Mouse (Mus musculus) midbrain, embryonic 14.5 days (tissue): ENCODE measurements around the gene Tmod1. TPM values are rescaled to one million over a fixed set of nuclear protein-coding genes. Genes with fewer than 3 reads are reported as not detected.

Experiments used
- ATAC-seq: fragments of 200-750 bp; cut with Nextera tagmentation; 2 replicates; pipeline ENCODE4 v1.8.0; 2017; ENCODE audit warnings: moderate number of reproducible peaks, moderate library complexity; ENCODE audit not compliant: low FRiP score, low TSS enrichment
- DNase-seq: peaks from one replicate; pipeline ENCODE4 v3.0.0-alpha.2; 2015
- H3K27ac ChIP-seq: fragments of 300-500 bp; sonication (generic); replicated peaks from 2 replicates; pipeline ENCODE4 v1.5.1; 2014; ENCODE audit warnings: mild to moderate bottlenecking, low read depth, low read length, moderate library complexity
- H3K27me3 ChIP-seq: fragments of 300-500 bp; sonication (generic); 2 replicates; pipeline ENCODE4 v1.6.1; 2014; ENCODE audit warnings: low read length, control low read depth, mixed read lengths; ENCODE audit not compliant: control insufficient read depth, insufficient read depth
- H3K36me3 ChIP-seq: fragments of 300-500 bp; sonication (generic); 2 replicates; pipeline ENCODE4 v1.6.1; 2014; ENCODE audit warnings: low read length, control low read depth; ENCODE audit not compliant: control insufficient read depth, insufficient read depth
- H3K4me1 ChIP-seq: fragments of 300-500 bp; sonication (generic); 2 replicates; pipeline ENCODE4 v1.6.1; 2014; ENCODE audit warnings: mild to moderate bottlenecking, antibody characterized with exemption, low read length, control low read depth; ENCODE audit not compliant: control insufficient read depth, insufficient read depth
- H3K4me2 ChIP-seq: fragments of 300-500 bp; sonication (generic); 2 replicates; pipeline ENCODE4 v1.6.1; 2014; ENCODE audit warnings: mild to moderate bottlenecking, low read length, moderate library complexity
- H3K4me3 ChIP-seq: fragments of 300-500 bp; sonication (generic); replicated peaks from 2 replicates; pipeline ENCODE4 v1.5.1; 2014; ENCODE audit warnings: low read depth, low read length
- H3K9ac ChIP-seq: fragments of 300-500 bp; sonication (generic); replicated peaks from 2 replicates; pipeline ENCODE4 v1.6.1; 2014; ENCODE audit warnings: mild to moderate bottlenecking, low read length, moderate library complexity
- H3K9me3 ChIP-seq: fragments of 300-500 bp; sonication (generic); 2 replicates; pipeline ENCODE4 v1.6.1; 2016; ENCODE audit warnings: low read length, control low read depth, mixed read lengths; ENCODE audit not compliant: control insufficient read depth
- WGBS: fragments of 180-500 bp; shearing (Covaris S2); extraction: QIAGEN DNeasy Blood & Tissue Kit; methylation state at CpG from one replicate; pipeline ENCODE4 v1.1.7; 2014; 5-methylcytosine and 5-hydroxymethylcytosine counted together
- polyA plus RNA-seq: library from polyadenylated mRNA; unstranded; fragments of >200 nt; fragmentation: Nextera tagmentation; extraction: Ambion mirVana; gene quantifications from 2 replicates; pipeline ENCODE4 v1.2.1, GENCODE M21; 2014

The Tmod1 gene
- polyA plus RNA-seq, 1 experiment from 2014 or later: 0.76 TPM

DNA sequence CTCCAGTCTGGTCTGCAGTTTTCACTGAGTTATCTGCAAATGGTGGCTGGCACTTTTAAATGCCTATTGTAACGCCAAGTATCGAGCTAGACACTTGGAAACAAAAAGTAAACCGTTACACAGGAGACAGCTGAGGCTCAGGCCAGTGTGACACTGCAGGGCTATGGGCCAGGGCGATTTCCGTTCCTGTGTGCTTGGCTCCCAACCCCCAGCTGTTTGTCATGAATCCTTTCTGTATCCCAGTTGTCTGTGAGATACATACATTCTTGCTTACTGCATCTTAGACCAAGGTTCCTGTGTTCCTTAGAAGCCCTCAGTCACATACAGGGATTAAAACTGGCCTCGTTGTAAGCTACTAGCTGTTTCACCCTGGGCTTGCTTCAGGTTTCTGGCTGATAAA is 10.5 kb upstream of the Tmod1 start:
- 74% methylated on average over 6 of the region's 6 CpGs for WGBS
- Histone ChIP-seq H3K4me1 (no peaks in the 10 kb centered on the region), H3K9me3 (no peaks in the 10 kb centered on the region), H3K4me3 (no peak overlapping the region), H3K36me3 (no peaks in the 10 kb centered on the region), H3K4me2 (no peak overlapping the region), H3K27ac (no peak overlapping the region), H3K9ac (no peak overlapping the region), H3K27me3 (no peaks in the 10 kb centered on the region)
- ATAC-seq (no peak), DNase-seq (no peak)

- ATAC-seq: no peak
- Histone ChIP-seq H3K4me2 (no peak overlapping the region), H3K9ac (no peak overlapping the region), H3K9me3 (no peaks in the 10 kb centered on the region), H3K4me3 (no peak overlapping the region), H3K27me3 (no peaks in the 10 kb centered on the region), H3K36me3 (no peaks in the 10 kb centered on the region), H3K4me1 (no peaks in the 10 kb centered on the region), H3K27ac (no peak overlapping the region)
- no peak for DNase-seq
- 94% methylated on average over 4 of the region's 4 CpGs for WGBS
These were observed 10.0 kb upstream of the Tmod1 start for GRCm38 (mm10) chr4:46028781-46029180.

GRCm38 (mm10) chr4:46029552-46029951 is 9.2 kb upstream of the Tmod1 start:
- Histone ChIP-seq H3K27ac (no peak overlapping the region), H3K36me3 (no peaks in the 10 kb centered on the region), H3K9me3 (no peaks in the 10 kb centered on the region), H3K4me1 (no peaks in the 10 kb centered on the region), H3K4me3 (no peak overlapping the region), H3K9ac (no peak overlapping the region), H3K4me2 (no peak overlapping the region), H3K27me3 (no peaks in the 10 kb centered on the region)
- DNase-seq (peak; percentile 61), ATAC-seq (no peak)
- 59% methylated on average over 9 of the region's 9 CpGs for WGBS

GRCm38 (mm10) chr4:46032448-46032847 is 6.3 kb upstream of the Tmod1 start:
- H3K4me3 ChIP-seq: no peak overlapping the region
- H3K27ac ChIP-seq: no peak overlapping the region
- no peak for DNase-seq
- peaks cover 2% of the 10 kb centered on the region; the same call in 1 of the 2 replicates for H3K27me3 ChIP-seq
- no peak for ATAC-seq
- no peaks in the 10 kb centered on the region for H3K4me1 ChIP-seq
- 68% methylated on average over 9 of the region's 9 CpGs for WGBS
- no peak overlapping the region for H3K4me2 ChIP-seq
- H3K36me3 ChIP-seq: no peaks in the 10 kb centered on the region
- no peak overlapping the region for H3K9ac ChIP-seq
- H3K9me3 ChIP-seq: no peaks in the 10 kb centered on the region

GRCm38 (mm10) chr4:46033197-46033596 is 5.5 kb upstream of the Tmod1 start:
- Histone ChIP-seq H3K9ac (no peak overlapping the region), H3K27ac (no peak overlapping the region), H3K4me2 (no peak overlapping the region), H3K9me3 (no peaks in the 10 kb centered on the region), H3K4me1 (no peaks in the 10 kb centered on the region), H3K36me3 (no peaks in the 10 kb centered on the region), H3K27me3 (peaks cover 10% of the 10 kb centered on the region; the same call in 1 of the 2 replicates), H3K4me3 (no peak overlapping the region)
- WGBS: 91% methylated on average over 2 of the region's 2 CpGs
- no peak for DNase-seq
- ATAC-seq: no peak

DNA sequence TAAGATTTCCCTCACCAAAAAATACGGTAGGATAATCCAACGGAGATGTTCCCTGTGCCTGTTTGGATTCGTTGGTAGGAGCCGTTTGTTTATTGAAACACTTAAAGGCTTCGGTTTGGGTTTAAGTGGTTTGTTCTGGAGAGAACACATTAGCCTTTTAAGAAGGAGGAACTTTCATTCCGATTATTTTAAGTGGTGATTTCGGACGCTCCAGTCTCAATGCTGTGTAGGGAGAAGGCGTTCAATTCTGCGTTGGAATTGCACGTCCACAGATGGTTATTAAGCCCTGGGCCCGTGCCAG is 194 bp upstream of the Tmod1 start:
- Histone ChIP-seq H3K9me3 (no peaks in the 10 kb centered on the region), H3K27me3 (peaks cover 33% of the 10 kb centered on the region), H3K36me3 (no peaks in the 10 kb centered on the region), H3K4me2 (peak overlapping the region; percentile 98), H3K4me3 (peak overlapping the region; percentile 50), H3K9ac (peak overlapping the region; percentile 55; the same call in 1 of the 2 replicates), H3K4me1 (peaks cover 15% of the 10 kb centered on the region), H3K27ac (no peak overlapping the region)
- ATAC-seq: no peak
- 10% methylated on average over 12 of the region's 12 CpGs for WGBS
- no peak for DNase-seq

DNA sequence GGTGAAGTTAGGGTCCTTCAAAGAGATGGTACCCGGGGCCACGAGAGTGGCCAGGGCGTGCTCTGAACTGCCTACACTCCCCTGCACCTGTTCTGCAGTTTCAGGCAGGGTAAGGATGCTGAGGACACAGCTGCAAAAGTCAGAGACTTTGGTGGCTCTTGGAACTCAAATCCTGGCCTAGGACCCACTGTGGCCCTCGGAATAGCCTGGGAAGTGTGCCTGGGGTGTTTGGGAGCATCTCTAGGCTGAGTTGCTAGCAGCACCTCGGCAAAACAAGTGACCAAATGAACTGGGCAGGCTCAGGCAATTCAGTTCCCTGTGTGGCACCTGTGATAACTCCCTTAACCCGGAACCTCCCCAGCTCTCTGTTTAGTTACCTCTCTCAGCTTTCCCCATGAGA is 1.2 kb downstream of the Tmod1 start:
- 17% methylated on average over 6 of the region's 6 CpGs for WGBS
- H3K4me3 ChIP-seq: no peak overlapping the region
- no peak for DNase-seq
- H3K4me1 ChIP-seq: peaks cover 15% of the 10 kb centered on the region
- H3K4me2 ChIP-seq: peak overlapping the region; percentile 98
- no peaks in the 10 kb centered on the region for H3K36me3 ChIP-seq
- H3K27ac ChIP-seq: no peak overlapping the region
- no peak overlapping the region; the same call in 1 of the 2 replicates for H3K9ac ChIP-seq
- H3K27me3 ChIP-seq: peaks cover 33% of the 10 kb centered on the region
- no peaks in the 10 kb centered on the region for H3K9me3 ChIP-seq
- ATAC-seq: no peak

DNA sequence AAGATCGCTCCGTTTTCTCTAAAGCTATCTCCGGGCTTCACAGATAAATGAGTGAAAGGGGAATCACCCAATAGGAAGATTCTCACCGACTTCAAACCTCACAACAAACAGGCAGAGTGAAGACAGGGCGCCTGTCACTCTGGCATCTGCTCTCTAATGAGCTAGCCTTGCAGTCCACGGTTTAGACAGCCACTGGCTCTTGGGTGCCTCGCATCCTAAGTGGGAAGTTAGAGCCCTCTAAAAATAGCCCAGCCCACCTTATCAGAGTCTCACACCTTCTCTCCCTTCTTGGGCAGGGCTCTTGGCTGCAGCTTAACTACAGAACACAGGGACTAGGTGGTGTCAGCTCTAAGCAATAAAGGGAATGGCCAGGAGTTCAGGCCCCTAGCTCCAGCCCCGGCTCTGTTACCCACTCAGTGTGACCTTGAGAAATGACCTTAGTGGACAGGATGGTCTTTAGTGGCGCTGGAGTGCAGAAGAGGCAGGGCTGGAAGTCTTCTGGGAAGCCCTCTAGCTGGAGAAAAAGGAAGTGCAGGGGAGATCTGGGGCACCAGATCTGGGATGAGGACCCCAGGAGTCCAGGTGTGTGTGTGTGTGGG is 2.0 kb downstream of the Tmod1 start:
- Histone ChIP-seq H3K9me3 (no peaks in the 10 kb centered on the region), H3K9ac (no peak overlapping the region), H3K4me1 (peaks cover 15% of the 10 kb centered on the region), H3K4me2 (no peak overlapping the region), H3K27me3 (peaks cover 33% of the 10 kb centered on the region), H3K27ac (no peak overlapping the region), H3K4me3 (no peak overlapping the region), H3K36me3 (no peaks in the 10 kb centered on the region)
- DNase-seq (peak; percentile 24), ATAC-seq (no peak)
- 28% methylated on average over 9 of the region's 9 CpGs for WGBS

DNA sequence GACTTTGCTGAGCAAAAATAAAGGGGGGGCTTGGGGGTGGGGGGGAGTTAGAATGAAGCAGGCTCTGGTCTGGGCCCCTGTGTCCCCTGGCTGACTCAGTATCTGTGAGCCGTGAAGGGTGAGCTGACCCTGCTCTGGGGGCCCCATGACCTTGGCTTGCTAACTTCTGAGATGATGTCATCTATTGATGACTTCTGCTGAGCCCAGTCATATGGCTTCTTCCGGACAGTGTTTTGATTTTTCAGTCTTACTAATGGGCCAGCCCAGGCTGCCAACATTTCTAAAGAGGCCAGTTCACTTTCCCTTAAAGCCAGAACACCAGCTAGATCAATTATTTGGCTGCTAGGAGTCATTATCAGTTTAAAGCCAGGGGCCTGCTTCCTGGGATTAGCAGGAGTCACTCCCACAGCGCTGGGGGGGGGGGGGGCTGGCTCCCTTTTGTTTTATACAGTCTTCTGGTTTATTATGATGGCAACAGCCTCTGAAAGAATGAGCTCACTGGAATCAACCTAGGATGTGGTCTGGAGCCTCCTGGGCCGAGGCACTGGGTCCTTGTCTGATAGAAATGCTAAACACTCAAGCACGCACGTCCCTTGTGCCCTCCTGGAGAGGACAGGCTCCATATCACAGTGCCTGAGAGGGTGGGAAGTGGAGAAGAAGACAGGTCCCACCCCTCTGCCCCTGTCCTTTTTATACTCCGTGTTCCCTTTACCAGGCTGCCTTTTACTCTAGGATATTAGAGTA is 3.2 kb downstream of the Tmod1 start:
- H3K9me3 ChIP-seq: no peaks in the 10 kb centered on the region
- ATAC-seq (no peak), DNase-seq (no peak)
- no peak overlapping the region for H3K4me3 ChIP-seq
- no peak overlapping the region for H3K9ac ChIP-seq
- no peak overlapping the region for H3K27ac ChIP-seq
- no peak overlapping the region for H3K4me2 ChIP-seq
- H3K36me3 ChIP-seq: no peaks in the 10 kb centered on the region
- peaks cover 15% of the 10 kb centered on the region for H3K4me1 ChIP-seq
- WGBS: 23% methylated on average over 7 of the region's 7 CpGs
- peaks cover 33% of the 10 kb centered on the region for H3K27me3 ChIP-seq
